Mouse (Mus musculus) neural tube, embryonic 10.5 days (tissue): ENCODE results near the gene Slc2a4.
"Not testable (repeated sequence)": the region's sequence is repeated elsewhere in the genome, so short reads cannot be mapped to it uniquely, and the experiment has no call there.

Experiments
- DNase-seq: peaks from one replicate; pipeline ENCODE4 v3.0.0-alpha.2; 2017; ENCODE audit warnings: low spot score; ENCODE audit errors: extremely low spot score

The Slc2a4 gene

GRCm38 (mm10) chr11:69920266-69921031, 27.5 kb downstream of the Slc2a4 start:
- DNase-seq = peak; percentile 60

- peak; percentile 57 for DNase-seq
Observed at GRCm38 (mm10) chr11:69919661-69920265, 28.2 kb downstream of the Slc2a4 start.

- no peak for DNase-seq
Observed at GRCm38 (mm10) chr11:69919053-69919452, 28.9 kb downstream of the Slc2a4 start.

GRCm38 (mm10) chr11:69918118-69918517, 29.9 kb downstream of the Slc2a4 start:
- no peak for DNase-seq

GRCm38 (mm10) chr11:69917379-69917948, 30.5 kb downstream of the Slc2a4 start:
- DNase-seq = no peak

- not testable (repeated sequence) for DNase-seq
Observed at GRCm38 (mm10) chr11:69916652-69917378, 31.2 kb downstream of the Slc2a4 start.

GRCm38 (mm10) chr11:69915667-69916627, 32.0 kb downstream of the Slc2a4 start:
- no peak for DNase-seq

- no peak for DNase-seq
Observed at GRCm38 (mm10) chr11:69914917-69915430, 33.0 kb downstream of the Slc2a4 start.

GRCm38 (mm10) chr11:69914372-69914764, 33.6 kb downstream of the Slc2a4 start:
- DNase-seq = no peak

- peak; percentile 97 for DNase-seq
Observed at GRCm38 (mm10) chr11:69913554-69914371, 34.2 kb downstream of the Slc2a4 start, which contains the start of gene Gps2. Gene Gps2, plus strand, starts transcription at chr11:69913888.

GRCm38 (mm10) chr11:69912716-69913530, 35.1 kb downstream of the Slc2a4 start:
- DNase-seq = no peak

GRCm38 (mm10) chr11:69911701-69912100, 36.3 kb downstream of the Slc2a4 start:
- DNase-seq = no peak

GRCm38 (mm10) chr11:69910781-69911560, 37.0 kb downstream of the Slc2a4 start:
- no peak for DNase-seq

- no peak for DNase-seq
Observed at GRCm38 (mm10) chr11:69910177-69910576, 37.8 kb downstream of the Slc2a4 start.

- DNase-seq = no peak
Observed at GRCm38 (mm10) chr11:69909174-69909573, 38.8 kb downstream of the Slc2a4 start.

GRCm38 (mm10) chr11:69908645-69909044, 39.3 kb downstream of the Slc2a4 start:
- no peak for DNase-seq

GRCm38 (mm10) chr11:69904311-69904710, 43.7 kb downstream of the Slc2a4 start:
- no peak for DNase-seq

GRCm38 (mm10) chr11:69902972-69903371, 45.0 kb downstream of the Slc2a4 start:
- DNase-seq = no peak
